Mouse (Mus musculus) liver, adult 2 months (tissue): ENCODE results near the gene Fgr. TPM values are rescaled to one million over a fixed set of nuclear protein-coding genes. Genes with fewer than 3 reads are reported as not detected.
"Not testable (repeated sequence)": the region's sequence is repeated elsewhere in the genome, so short reads cannot be mapped to it uniquely, and the experiment has no call there.

ENCODE experiments used
- DNase-seq: peaks from one replicate; pipeline ENCODE4 v3.0.0-alpha.2; 2011; ENCODE audit warnings: low read depth, low spot score; ENCODE audit errors: extremely low read depth
- H3K27ac ChIP-seq: fragments of 200-500 bp; replicated peaks from 2 replicates; pipeline ENCODE4 v1.5.1; 2012; ENCODE audit warnings: low read depth, mild to moderate bottlenecking, control low read depth, inconsistent platforms, low read length; ENCODE audit not compliant: insufficient read depth
- H3K27me3 ChIP-seq: fragments of 200-500 bp; 2 replicates; pipeline ENCODE4 v1.6.1; 2012; ENCODE audit warnings: mild to moderate bottlenecking, moderate library complexity, low read length, inconsistent platforms; ENCODE audit not compliant: control insufficient read depth, insufficient read depth
- H3K36me3 ChIP-seq: fragments of 200-500 bp; 2 replicates; pipeline ENCODE4 v1.6.1; 2012; ENCODE audit warnings: low read length, inconsistent platforms; ENCODE audit not compliant: control insufficient read depth, insufficient read depth
- H3K4me1 ChIP-seq: fragments of 200-500 bp; 2 replicates; pipeline ENCODE4 v1.6.1; 2011; ENCODE audit warnings: low read length; ENCODE audit not compliant: control insufficient read depth, insufficient read depth
- H3K4me3 ChIP-seq: fragments of 200-500 bp; 2 replicates; pipeline ENCODE4 v1.5.1; 2011; ENCODE audit warnings: low read depth, mild to moderate bottlenecking, control low read depth, low read length, moderate library complexity; ENCODE audit not compliant: insufficient read depth
- H3K79me2 ChIP-seq: fragments of 200-500 bp; 2 replicates; pipeline ENCODE4 v1.6.1; 2012; ENCODE audit warnings: inconsistent platforms, mild to moderate bottlenecking, low read length, moderate library complexity; ENCODE audit not compliant: control insufficient read depth, insufficient read depth
- H3K9ac ChIP-seq: fragments of 200-500 bp; 2 replicates; pipeline ENCODE4 v1.6.1; 2012; ENCODE audit warnings: low read depth, mild to moderate bottlenecking, control low read depth, inconsistent platforms, low read length
- CTCF ChIP-seq: fragments of 200-500 bp; IDR thresholded peaks from 2 replicates; pipeline ENCODE4 v1.5.1; 2011; ENCODE audit warnings: low read depth, low read length, control low read depth
- POLR2A ChIP-seq: fragments of 200-500 bp; IDR thresholded peaks from 2 replicates; pipeline ENCODE4 v1.6.1; 2011; ENCODE audit warnings: low read length, control low read depth; ENCODE audit not compliant: insufficient read depth; ENCODE audit errors: extremely low read depth
- WGBS: fragments of 180-500 bp; shearing (Covaris S2); methylation state at CpG from one replicate; pipeline ENCODE4 v1.1.7; 2018; 5-methylcytosine and 5-hydroxymethylcytosine counted together
- polyA plus RNA-seq: library from polyadenylated mRNA; depleted of rRNA; stranded (reverse); fragments of >200 nt; gene quantifications from 2 replicates; pipeline ENCODE4 v1.2.3, GENCODE M21; 2012
- total RNA-seq: library from RNA; depleted of rRNA; stranded (reverse); fragments of >200 nt; gene quantifications from 2 replicates; pipeline ENCODE4 v1.2.3, GENCODE M21; 2014

Gene Fgr
- total and polyA plus RNA-seq, 2 experiments = 1.3 to 1.6 TPM

- Histone ChIP-seq H3K36me3 (peaks cover 3% of the 10 kb centered on the region; the same call in 1 of the 2 replicates), H3K27me3 (no peaks in the 10 kb centered on the region), H3K4me1 (no peaks in the 10 kb centered on the region), H3K27ac (no peak overlapping the region), H3K9ac (no peak overlapping the region), H3K4me3 (no peak overlapping the region), H3K79me2 (no peaks in the 10 kb centered on the region)
- WGBS = 22% methylated on average over 3 of the region's 3 CpGs
- TF ChIP-seq POLR2A = no peak
- TF ChIP-seq CTCF = peak; percentile 81
- no peak for DNase-seq
Observed at GRCm38 (mm10) chr4:133005233-133005632, 31.3 kb downstream of the Fgr start.

GRCm38 (mm10) chr4:133005885-133006451 lies 32.1 kb downstream of the Fgr start:
- H3K4me3 ChIP-seq, H3K27ac ChIP-seq, H3K9ac ChIP-seq, H3K79me2 ChIP-seq, H3K36me3 ChIP-seq, H3K4me1 ChIP-seq, H3K27me3 ChIP-seq: not testable (repeated sequence)
- 41% methylated on average over 6 of the region's 6 CpGs for WGBS
- DNase-seq = peak; percentile 66

GRCm38 (mm10) chr4:133007513-133008380 lies 33.9 kb downstream of the Fgr start:
- DNase-seq = peak; percentile 92

GRCm38 (mm10) chr4:133009131-133009530 lies 35.2 kb downstream of the Fgr start:
- no peak overlapping the region for H3K9ac ChIP-seq
- TF ChIP-seq POLR2A = no peak
- TF ChIP-seq CTCF = peak; percentile 57
- H3K4me1 ChIP-seq = peaks cover 3% of the 10 kb centered on the region
- WGBS = under 1% methylated on average over 4 of the region's 4 CpGs
- H3K79me2 ChIP-seq = peaks cover 8% of the 10 kb centered on the region; the same call in 1 of the 2 replicates
- H3K27me3 ChIP-seq = no peaks in the 10 kb centered on the region
- H3K27ac ChIP-seq = no peak overlapping the region; the same call in 1 of the 2 replicates
- H3K36me3 ChIP-seq = peaks cover 3% of the 10 kb centered on the region; the same call in 1 of the 2 replicates
- DNase-seq = no peak
- H3K4me3 ChIP-seq = no peak overlapping the region

More at GRCm38 (mm10) chr4:133007513-133008380, 33.9 kb downstream of the Fgr start:
- H3K4me1 ChIP-seq = no peaks in the 10 kb centered on the region
- TF ChIP-seq POLR2A = 0 out of 2 replicates have a peak, but pooled peaks have one; percentile 42
- TF ChIP-seq CTCF = no peak
- peak overlapping the region; percentile 60 for H3K4me3 ChIP-seq
- no peaks in the 10 kb centered on the region for H3K27me3 ChIP-seq
- H3K27ac ChIP-seq = peak overlapping the region; percentile 95
- peaks cover 3% of the 10 kb centered on the region; the same call in 1 of the 2 replicates for H3K36me3 ChIP-seq
- peaks cover 4% of the 10 kb centered on the region; the same call in 1 of the 2 replicates for H3K79me2 ChIP-seq
- H3K9ac ChIP-seq = peak overlapping the region; percentile 82
- WGBS = 18% methylated on average over 15 of the region's 15 CpGs

GRCm38 (mm10) chr4:133009676-133010075 lies 35.8 kb downstream of the Fgr start:
- no peak overlapping the region for H3K27ac ChIP-seq
- no peaks in the 10 kb centered on the region for H3K27me3 ChIP-seq
- peaks cover 10% of the 10 kb centered on the region; the same call in 1 of the 2 replicates for H3K79me2 ChIP-seq
- H3K4me3 ChIP-seq = no peak overlapping the region
- no peaks in the 10 kb centered on the region for H3K36me3 ChIP-seq
- H3K9ac ChIP-seq = no peak overlapping the region
- no peak for TF ChIP-seq CTCF
- TF ChIP-seq POLR2A = no peak
- WGBS = 69% methylated on average over 5 of the region's 5 CpGs
- no peak for DNase-seq
- H3K4me1 ChIP-seq = peaks cover 4% of the 10 kb centered on the region
